Mouse (Mus musculus) cerebellum, postnatal 36 days (tissue): Measurements from ENCODE around the gene Repin1.

Experiments
- DNase-seq, 2 experiments: peaks; one replicate each; pipeline ENCODE4 v3.0.0; 2021 to 2022; ENCODE audit warnings: mixed read lengths in 2 of 2

Repin1 gene

DNA sequence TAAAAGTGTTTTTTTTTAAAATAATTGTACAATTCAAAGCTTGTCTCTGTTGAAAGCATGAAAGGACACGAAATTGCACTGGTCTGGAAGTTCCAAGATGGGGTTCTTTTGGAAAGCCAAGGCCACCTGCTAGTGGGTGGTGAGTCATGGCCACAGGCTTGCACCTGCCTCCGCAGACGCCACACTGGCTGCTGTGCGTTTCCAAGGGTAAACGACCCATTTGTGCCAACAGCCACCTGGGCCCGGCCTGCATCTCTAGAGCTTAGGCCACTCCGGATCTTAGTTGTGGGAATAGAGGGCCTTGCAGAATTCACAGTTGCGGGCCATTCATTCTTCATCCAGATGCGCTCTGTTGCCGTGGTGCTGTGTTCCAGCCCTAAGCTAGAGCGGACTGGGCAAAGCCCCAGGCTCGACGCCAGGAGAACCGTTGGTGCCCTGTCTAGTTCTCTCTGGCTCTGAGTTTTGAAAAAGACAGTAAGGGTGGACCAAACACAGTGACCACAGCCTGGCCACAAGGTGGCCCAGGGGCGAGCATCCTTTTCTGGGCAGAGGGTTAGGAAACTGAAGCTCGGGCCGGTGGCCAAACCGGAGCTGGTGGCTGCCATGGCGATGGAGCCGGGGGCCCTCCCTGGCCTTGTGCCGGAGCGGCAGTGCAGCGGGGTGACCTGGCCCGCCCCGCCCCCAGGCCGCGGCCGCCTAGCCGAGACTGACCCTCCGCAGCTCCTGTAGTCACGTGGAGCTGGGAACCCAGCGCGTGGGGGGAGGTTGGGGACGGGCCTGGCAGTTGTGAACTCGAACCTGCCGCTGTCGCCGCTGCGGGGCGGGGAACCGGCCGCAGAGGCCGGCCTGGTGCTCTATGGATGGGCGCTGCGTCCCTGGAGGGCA lies at the start of gene Repin1, which contains the start of gene Gm44965:
Gene Repin1, plus strand, starts transcription at position 726 of the 885 bp plus-strand sequence.
Gene Gm44965, plus strand, starts transcription at position 784 of the 885 bp plus-strand sequence.
- peak; percentile 98 to 99 for DNase-seq

DNA sequence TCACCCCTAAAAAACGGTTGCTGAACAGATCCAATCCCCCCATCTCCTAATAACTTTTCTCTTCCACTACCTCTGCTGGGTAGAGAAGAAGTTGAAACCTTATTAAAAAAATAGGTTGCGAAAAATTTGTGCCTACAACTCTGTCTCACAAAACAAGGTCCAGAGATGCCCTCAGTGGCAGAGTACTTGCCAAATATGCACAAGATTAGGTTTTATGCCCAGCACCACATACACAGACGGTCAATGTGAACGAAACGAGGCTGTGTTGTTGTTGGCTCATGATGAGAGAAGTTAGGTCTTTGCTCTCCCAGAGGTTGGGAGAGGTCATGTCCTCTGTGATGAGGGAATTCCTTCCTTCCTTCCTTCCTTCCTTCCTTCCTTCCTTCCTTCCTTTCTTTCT lies 48.4 kb upstream of the Repin1 start:
- no peak for DNase-seq

DNA sequence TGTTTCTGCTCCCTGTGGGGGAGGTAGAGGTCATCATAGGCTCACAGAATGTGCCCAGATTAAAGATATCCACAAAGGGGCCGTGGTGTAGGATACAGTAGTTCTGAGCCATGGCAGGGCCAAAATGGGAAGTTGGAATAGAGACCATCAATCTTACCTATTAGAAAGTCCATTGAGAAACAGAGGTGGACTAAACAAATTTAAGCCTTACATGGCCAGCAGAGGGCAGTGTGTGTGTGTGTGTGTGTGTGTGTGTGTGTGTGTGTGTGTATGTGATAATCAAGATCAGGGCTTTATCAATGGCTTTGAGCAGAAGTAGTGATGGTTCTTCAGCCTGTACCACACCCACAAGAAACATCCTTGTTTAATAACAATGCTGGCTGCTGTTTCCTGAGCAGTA lies 47.4 kb upstream of the Repin1 start:
- peak in 1 of 2 experiments; percentile 49 for DNase-seq

DNA sequence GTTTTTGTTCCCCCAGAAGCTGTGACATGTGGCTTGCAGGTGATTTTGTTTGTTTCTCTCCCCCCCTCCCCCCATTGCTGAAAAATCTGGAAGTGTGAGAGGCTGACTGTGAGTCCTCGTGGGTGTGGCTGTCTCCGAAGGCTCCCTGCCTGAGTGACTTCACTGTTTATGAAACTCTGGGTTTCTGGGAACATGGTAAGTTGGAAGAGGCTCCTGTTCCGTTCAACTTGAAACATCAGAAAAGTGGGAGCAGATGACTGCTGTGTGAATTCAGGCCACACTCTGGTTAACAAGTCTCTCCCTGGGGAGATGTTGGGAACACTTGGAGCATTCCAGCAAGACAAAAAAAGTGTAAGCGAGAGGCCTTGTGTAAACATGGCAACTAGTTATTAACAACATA lies 46.8 kb upstream of the Repin1 start:
- no peak for DNase-seq

DNA sequence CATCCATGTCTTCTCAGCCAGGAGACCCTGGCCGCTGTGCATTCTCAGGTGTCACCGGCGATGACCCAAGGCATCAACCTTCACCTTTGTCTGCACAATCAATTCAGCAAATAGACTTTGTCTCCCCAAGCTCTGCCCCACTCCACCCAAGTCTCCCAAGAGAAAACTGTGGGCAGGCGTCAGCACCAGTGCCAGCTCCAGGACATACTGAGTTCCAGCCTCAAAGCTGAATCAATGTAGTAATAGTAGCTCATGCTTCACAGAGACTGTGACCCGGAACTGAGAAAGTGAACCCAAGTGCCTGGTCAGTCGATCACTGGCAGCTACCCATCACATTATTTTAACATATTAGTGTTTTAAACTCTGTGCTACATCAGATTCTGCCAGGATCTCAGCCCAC lies 45.4 kb upstream of the Repin1 start:
- no peak for DNase-seq

DNA sequence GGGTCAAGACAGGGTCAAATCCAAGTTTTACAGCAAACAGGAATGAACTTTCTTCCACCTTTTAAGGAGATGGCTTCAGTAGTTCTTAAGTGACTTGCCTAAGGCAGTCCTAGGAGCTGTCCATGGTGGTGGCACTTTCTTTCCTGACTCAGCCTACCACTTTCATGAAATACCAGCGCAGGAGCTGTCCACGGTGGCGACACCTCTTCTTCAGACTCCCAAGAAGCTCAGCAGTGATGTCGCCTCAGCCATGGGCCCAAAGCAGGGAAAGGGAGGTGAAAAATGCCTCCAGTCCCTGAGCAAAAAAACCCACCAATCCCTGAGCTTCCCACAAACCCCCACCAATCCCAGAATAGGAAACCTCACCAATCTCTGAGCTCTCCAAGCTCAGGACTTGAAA lies 40.8 kb upstream of the Repin1 start:
- DNase-seq, result no peak

DNA sequence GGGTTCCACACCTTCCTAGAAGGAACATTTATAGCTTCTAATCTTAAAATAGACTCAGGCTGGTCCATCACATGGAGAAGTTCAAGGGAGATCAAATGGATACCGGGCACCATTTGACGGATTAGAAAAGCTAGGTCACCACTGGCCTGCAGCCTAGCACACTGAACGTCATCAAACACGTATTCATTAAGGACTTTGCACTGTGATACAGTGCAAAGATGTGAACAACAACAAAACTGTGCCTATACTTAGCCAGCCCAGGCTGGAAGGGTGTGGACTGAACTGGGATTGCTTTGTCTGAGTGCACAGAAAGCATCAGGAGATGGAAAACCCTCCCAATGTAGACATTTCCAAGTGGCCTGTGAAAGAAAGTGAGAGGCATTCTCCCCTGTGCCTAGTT lies 39.9 kb upstream of the Repin1 start:
- DNase-seq, result peak in 1 of 2 experiments; percentile 37

DNA sequence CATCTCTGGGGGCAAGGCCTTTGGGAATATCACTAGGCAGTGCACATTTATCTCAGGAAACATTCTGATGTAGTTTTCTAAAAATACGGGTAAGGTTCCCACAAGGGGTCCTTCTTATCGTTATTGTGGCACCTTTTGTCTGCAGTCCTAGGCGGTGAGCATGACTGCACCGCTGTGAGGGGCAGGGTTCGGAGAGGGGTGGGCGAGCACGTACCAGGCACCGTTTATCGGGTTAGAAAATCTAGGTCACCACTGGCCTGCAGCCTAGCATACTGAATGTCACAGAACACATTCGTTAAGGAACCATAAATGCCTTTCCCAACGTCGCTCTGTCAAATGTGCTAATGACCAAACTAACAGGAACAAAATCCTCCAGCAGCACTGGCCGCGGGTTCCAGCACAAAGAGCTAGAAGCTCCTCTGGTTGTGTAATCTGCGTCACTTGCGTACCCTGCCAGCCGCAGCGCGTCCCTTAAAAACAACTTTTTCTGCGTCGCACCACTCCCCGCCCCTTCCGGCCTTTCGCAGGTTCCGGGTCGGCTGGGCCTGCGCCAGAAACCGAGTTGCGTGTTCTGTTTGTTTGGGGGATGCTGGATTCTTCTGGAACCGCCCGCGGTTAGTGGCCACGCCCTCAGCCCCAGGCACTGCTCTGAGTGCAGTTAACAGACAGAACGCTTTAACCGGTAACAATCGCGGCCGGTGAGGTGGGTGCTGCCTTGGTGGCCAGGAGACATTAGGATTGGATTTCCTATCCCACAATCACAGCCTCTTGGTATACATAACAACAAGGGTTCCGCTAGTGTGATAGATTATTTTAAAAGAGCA lies 39.2 kb upstream of the Repin1 start, which contains the start of gene Lrrc61:
Gene Lrrc61, plus strand, starts transcription at position 517 of the 824 bp plus-strand sequence.
- peak; percentile 98 to 99 for DNase-seq

DNA sequence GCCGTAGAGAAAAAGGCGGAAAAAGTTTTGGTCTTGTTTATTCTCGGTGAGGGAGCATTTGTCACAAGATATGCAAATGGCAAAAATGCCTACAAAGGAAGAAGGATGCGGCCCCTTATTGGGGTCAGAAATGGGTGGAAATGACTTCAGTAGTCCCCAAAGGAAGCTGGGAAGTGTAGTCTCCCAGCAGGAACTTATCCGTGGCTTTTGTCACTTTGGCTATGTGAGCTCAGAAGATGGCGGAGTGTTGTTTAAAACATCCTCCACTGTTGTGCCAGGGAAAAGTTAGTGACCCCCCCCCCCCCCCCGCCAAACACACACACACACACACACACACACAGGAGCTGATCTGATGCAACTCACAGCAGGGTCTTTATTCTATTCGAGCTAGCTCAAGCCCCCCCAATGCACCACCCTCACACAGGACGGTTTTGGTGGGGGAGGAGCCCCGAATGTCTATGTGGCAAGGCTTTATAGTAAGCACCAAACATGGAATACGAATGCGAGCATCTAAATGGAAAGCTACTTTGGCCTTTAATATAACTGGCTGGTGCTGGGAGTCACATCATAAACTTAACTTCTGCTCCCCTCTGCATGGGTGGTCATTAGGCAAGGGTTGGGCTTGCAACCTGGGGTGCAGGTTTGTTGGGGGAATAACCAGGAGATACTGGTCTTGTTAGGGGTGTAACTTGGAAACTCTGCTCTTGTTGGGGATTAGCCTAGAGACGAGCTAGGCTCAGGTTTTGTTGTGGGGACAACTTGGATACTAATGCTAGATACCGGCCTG lies 38.4 kb upstream of the Repin1 start:
- DNase-seq, result peak; percentile 48 to 68

DNA sequence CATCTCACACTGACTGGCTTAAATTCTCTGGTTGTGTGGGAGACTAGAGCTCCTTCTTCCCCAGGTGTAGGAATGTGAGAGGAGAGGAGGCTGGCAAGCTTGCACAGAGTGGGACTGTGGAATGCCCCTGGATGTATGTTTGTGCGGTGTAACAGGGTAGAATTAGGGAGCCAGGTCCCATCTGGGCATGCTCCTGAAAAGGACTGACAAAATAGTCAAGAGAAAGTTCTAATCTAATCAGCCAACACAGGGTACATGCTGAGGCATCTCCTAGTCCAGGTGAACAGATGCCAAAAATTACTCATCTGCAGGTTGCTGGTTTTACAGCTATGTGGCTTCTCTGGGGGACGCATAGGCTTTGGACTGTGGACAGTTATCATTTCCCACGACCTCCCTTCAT lies 37.7 kb upstream of the Repin1 start:
- DNase-seq, result no peak

DNA sequence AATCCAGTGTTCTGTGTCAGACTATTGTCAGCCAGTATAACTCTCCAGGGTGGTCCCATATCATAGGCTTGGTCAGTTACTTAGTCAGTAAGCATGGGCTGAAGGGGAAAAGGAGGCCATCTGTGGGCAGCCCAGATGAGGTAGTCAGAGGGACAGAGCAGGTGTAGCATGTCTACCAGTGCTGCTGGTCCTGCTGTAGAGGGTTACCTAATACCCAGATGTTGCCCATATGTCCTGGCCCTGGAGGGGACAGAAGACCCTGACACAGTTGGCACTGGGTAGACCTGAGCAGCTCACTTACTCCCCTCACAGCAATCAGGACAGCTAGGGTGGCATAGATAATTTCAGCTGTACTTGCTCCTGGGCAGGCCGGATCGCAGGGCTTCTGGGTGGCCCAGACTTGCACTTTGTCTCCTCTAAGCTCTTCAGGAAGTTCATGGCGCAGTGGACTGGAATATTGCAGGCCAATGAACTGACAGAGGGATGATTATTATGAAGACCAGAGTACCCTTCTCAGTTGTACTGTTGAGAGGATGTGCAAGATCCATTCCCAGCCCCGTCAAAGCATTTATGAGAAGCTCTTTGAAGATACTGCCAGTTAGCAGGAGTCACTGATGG lies 27.9 kb upstream of the Repin1 start:
- no peak for DNase-seq

DNA sequence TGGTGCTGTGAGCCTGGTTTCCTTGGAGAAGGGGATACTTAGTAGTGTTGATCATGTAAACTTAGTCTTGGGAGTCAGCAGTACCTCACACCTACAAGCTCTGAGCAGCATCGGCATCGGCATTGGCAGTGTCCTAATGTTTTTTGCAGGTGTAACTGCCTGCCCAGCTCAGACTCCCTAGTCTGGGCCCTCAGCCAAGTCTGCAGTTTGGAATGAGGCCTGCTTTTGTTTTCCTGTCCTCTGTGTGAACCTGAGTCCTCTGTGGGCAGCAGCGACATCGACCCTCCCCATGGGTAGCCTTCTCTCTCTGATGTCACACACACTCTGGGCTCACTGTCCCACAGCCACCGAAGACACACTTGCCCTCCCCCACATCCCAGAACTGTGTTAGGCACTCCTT lies 27.4 kb upstream of the Repin1 start:
- peak; percentile 54 to 66 for DNase-seq

DNA sequence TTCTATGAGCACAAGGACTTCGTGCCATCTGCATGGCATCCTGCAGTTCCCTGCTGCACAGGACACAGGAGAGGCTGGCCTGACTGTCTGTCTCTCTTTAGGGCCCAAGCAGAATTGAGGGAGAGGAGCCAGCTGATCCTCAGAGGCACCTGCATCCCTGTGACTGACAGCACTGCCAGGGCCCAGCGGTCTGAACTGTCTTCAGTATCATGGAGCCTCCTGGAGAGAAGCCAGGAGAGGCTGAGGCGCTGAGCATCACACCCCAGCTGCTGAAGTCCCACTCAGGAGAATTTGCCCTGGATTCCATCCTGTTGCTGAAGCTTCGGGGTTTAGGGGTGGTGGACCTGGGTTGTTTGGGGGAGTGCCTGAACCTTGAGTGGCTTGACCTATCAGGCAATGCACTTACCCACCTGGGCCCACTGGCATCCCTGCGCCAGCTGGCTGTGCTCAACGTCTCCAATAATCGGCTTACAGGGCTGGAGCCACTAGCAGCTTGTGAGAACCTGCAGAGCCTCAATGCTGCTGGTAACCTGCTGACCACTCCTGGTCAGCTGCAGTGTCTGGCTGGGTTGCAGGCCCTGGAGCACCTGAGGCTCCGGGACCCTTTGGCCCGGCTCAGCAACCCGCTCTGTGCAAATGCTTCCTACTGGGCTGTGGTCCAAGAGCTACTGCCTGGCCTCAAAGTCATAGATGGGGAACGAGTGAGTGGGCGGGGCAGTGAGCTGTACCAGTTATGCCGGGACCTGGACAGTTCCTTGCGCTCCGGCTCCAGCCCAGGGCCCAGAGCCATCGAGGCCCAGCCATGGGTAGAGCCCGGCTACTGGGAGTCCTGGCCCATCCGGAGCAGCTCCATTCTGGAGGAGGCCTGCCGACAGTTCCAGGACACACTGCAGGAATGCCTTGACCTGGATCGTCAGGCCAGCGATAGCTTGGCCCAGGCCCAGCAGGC lies 25.4 kb upstream of the Repin1 start:
- peak; percentile 56 to 59 for DNase-seq

DNA sequence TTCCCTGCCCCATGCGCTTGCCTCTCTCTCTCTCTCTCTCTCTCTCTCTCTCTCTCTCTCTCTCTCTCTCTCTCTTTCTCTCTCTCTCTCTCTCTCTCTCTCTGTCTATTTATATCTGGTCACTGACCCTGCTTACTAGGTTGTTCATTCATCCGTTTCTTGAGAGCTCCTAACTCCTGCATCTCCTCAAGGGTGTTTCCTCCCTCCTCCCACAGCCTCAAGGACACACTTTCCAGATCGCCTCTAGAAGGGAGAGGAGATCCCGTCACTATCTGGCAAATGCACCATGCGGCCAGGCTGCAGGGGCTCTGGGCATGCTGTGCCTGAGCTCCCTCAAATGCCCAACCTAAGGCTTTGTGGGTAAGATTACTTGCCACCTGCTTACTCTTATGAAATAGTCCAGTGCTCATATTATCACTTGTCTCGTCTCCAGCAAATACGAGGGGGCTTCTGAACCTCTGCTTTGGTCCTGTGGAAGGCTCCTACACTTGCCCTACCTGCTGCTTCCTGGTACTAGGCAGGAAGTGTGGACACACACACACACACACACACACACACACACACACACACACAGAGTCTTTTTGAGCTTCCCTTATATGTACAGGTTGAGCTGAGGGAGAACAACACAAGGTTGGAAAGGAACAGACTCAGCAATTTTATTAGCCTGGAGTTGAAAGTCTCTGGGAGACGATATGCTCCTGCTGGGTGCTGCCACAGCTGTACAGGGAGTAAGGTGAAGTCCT lies 24.4 kb upstream of the Repin1 start:
- DNase-seq, result no peak

DNA sequence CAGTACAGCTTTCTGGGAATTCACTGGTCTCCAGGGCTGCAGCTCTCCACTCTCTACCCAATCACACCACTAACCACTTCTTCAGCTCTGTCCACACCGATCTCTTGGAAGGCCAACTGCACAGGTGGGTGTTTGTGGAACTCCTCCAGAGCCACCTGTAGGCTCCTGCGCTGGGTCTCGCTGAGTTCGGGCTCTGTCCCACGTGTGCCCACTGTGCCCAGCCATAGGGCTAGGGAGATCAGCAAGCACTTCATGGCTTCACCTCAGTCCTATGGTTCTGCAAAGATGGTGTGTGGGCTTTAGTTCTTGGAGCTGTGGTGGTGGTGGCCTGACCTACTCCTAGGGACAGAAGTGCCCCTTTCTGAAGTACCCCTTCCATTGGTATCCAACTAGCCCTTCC lies 21.7 kb upstream of the Repin1 start:
- no peak for DNase-seq

DNA sequence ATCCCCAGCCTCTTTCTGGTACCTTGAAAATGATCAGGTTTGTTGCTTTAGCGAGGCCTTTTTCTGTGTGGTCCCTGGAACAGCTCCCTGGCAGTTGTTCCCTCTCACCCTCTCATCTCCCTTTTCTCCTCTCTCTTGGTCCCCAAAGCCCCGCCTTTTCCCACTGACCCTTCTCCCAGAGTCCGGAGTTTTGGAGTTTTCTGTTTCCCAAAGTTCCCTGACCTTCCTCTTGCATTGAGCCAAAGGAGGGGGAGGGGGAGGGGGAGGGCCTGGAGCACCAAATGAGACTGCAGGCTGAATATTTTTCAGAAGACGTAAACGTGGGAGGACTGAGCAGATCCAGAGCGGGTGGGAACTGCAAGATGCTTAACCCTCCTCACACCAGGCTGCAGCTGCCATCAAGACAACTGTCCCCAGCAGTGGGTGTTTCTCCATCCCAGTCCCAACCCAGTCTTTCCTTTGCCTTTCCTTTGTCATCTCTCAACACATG lies 21.1 kb upstream of the Repin1 start, which contains the start of gene Rarres2:
Gene Rarres2, minus strand, starts transcription at position 218 of the 490 bp plus-strand sequence.
- DNase-seq, result no peak

DNA sequence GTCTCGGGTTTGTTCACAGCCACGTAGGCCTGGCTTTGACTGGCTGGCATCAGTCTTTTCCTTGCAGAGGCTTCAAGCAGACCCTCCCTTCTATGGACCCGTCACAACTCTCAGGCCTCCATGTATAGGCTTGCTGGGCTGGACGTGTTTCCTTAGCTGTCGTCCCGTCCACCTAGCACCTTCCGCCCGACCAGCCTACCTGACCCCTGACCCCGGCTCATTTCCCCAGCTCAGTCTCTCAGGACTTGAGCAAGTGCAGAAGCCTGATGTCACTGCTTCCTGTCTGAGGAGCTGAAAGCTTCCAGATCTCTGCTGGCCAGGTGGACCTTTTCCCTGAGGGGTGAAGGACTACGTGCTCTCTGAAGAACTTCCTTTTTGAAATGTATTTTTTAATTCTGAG lies 20.4 kb upstream of the Repin1 start:
- DNase-seq, result no peak

DNA sequence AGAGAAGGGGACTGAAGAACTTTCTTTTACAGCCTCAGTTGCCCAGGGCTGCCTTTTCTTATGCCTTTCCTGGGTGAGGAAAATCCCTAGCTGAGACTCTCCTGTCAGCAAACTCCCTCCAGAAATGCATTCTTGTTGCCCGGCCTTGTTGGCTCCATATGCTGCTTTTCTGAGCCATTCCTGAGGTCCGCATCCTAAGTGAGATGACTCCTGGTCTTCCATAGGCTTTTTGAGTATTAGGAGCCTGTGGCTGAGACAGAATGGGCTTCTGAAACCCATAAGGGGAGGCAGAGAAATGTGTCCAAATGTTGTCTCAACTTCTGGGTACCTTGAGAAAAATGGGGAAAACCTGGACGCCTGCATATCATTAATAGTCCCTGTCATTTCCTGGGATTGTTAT lies 19.7 kb upstream of the Repin1 start:
- DNase-seq, result no peak

DNA sequence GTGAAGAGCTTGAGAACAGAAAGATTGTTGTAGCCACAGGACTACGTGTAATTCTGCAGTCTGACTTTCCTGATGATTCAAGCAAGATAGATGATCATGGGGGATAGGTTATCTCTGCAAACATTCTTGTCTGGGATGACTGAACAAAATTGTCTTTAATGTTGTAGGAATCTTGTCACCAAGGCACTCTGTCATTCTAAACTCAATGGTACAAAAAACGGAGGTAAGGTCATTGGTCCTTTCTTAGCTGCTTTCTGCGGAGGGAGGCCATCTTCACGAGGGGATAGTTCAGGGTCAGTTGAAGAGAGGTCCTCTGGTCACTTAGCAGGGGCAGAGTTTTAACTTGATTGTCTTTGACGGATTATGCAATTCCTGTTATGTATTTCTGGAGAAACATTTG lies 14.9 kb upstream of the Repin1 start:
- no peak for DNase-seq

DNA sequence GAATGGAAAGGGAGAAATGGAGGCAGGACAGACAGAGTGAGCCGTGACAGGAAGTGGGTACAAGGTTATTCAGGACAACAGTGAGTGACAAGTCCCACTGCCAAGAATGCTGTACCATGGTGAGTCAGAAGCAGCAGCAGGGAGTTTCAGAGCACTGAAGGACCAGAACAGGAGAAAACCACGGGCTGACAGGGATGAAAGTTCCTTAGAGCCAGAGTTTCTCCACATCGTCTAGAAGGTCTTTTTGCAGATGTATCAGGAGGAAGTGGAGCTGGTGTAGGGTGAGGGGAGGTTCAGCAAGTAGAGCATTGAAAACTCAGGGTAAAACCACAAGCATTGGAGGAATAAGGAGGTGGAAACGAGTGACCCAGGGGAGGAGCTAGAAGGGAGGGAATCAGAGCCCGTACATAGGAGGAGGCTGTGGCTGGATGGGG lies 14.5 kb upstream of the Repin1 start:
- no peak for DNase-seq
